In the genomic region with DNA sequence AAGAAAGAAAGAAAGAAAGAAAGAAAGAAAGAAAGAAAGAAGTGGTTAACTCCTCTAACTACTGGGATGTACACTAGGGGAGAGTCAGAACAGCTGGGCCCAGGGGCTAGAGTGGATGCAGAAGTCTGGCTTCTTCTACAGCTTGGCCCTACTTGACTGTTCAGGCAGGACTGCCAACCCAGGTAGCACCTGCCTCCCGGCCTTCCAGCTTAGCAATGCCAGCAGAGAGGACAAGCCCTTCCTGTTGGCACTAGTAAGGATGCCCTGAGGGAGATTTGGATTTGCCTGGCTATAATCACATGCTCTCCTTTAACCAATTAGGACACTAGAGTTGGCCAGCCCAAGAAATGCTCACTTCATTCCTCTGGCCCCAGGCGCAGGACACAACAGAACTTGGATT, we compare ENCODE assay signal across 27 mouse cellular contexts.
A peak's percentile ranks its signal among the peaks of the same experiment; 100 is the strongest.
DNase-seq lines count a peak whose midpoint lies in the region; ATAC-seq and TF ChIP-seq lines count a peak whose summit lies in the region.
"Had no signal": no experiment of that assay in that cellular context is flagged by ENCODE, and none has a peak within 500 bp of the region (broad histone marks: within the 10 kb centered on the region; RNA-seq: fewer than 3 reads in every experiment).

No protein-coding gene starts in this region.

- no peaks in the 10 kb centered on the region for H3K4me1 ChIP-seq in kidney, adult 2 months (ENCODE audit: control insufficient read depth, insufficient read depth, low read length)
- H3K4me1 ChIP-seq in kidney, embryonic 16.5 days (ENCODE audit: insufficient read depth, low read length) = 0 out of 2 replicates have a peak, but pooled peaks cover 8% of the 10 kb centered on the region
- H3K4me1 ChIP-seq: embryonic facial prominence, embryonic 12.5 days had no signal

- H3K9me3 ChIP-seq in kidney, embryonic 16.5 days (ENCODE audit: low read length) = 0 out of 2 replicates have a peak, but pooled peaks cover 2% of the 10 kb centered on the region
- H3K9me3 ChIP-seq: embryonic facial prominence, embryonic 12.5 days; embryonic facial prominence, embryonic 15.5 days; forebrain, embryonic 12.5 days; G1E; heart, embryonic 15.5 days had no signal

- DNase-seq in cerebellum, postnatal 10 days = peak; percentile 22 to 29
- DNase-seq in cerebellum, adult 11-12 months = no peak
- DNase-seq in kidney, adult 2 months = peak; percentile 12
- peak; percentile 33 for DNase-seq in 3T3-L1 (ENCODE audit: low read depth, low spot score)
- DNase-seq in gonadal fat pad, adult 2 months (ENCODE audit: low read depth) = peak; percentile 31
- DNase-seq in adrenal gland, adult 2 months = no peak
- DNase-seq: adrenal gland, adult 8-10 months; adrenal gland, postnatal 25 days; B cell, adult 2 months; cerebellum, adult 18-20 months; cerebellum, adult 9-10 months; gastrocnemius, postnatal 10 days; gastrocnemius, postnatal 36 days; heart, postnatal 10 days; heart, postnatal 36 days had no signal

- no peak overlapping the region for H3K4me3 ChIP-seq in kidney, adult 2 months (ENCODE audit: insufficient read depth, low read depth, low read length)
- no peak overlapping the region for H3K4me3 ChIP-seq in kidney, embryonic 16.5 days (ENCODE audit: low read length)
- H3K4me3 ChIP-seq: embryonic facial prominence, embryonic 12.5 days; embryonic facial prominence, embryonic 15.5 days; forebrain, embryonic 12.5 days; heart, embryonic 12.5 days; heart, embryonic 15.5 days had no signal

- no peak overlapping the region for H3K9ac ChIP-seq in kidney, embryonic 16.5 days (replicated peaks; ENCODE audit: low read length)
- H3K9ac ChIP-seq: embryonic facial prominence, embryonic 12.5 days; embryonic facial prominence, embryonic 15.5 days; forebrain, embryonic 12.5 days; heart, embryonic 12.5 days; heart, embryonic 15.5 days; hindbrain, embryonic 14.5 days had no signal

- TF ChIP-seq CTCF in kidney, adult 2 months (conservative IDR thresholded peaks at IDR 0.05; ENCODE audit: insufficient read depth, insufficient read length, low read depth, low read length) = no peak

- no peaks in the 10 kb centered on the region for H3K27me3 ChIP-seq in kidney, adult 2 months (replicated peaks; ENCODE audit: control insufficient read depth, insufficient read depth, low read length)
- H3K27me3 ChIP-seq in kidney, embryonic 16.5 days (ENCODE audit: insufficient read depth, low read length) = peaks cover 11% of the 10 kb centered on the region; the same call in 1 of the 2 replicates
- H3K27me3 ChIP-seq: CH12.LX; embryonic facial prominence, embryonic 15.5 days had no signal

- no peak for TF ChIP-seq POLR2A in kidney, adult 2 months (IDR thresholded peaks at IDR 0.05; ENCODE audit: low read depth, low read length)

- ATAC-seq in kidney, embryonic 16.5 days (ENCODE audit: low FRiP score, low TSS enrichment) = no peak
- ATAC-seq: forebrain, embryonic 16.5 days; hindbrain, postnatal 0 days; inflammation-experienced regulatory T-cells, adult 6 months had no signal

- no peak overlapping the region for H3K4me2 ChIP-seq in kidney, embryonic 16.5 days (replicated peaks; ENCODE audit: low read depth, low read length)
- H3K4me2 ChIP-seq: embryonic facial prominence, embryonic 12.5 days; embryonic facial prominence, embryonic 15.5 days; forebrain, embryonic 12.5 days; heart, embryonic 12.5 days; heart, embryonic 15.5 days; hindbrain, embryonic 14.5 days had no signal

- H3K27ac ChIP-seq in kidney, adult 2 months (ENCODE audit: insufficient read depth, low read depth, low read length) = no peak overlapping the region
- no peak overlapping the region for H3K27ac ChIP-seq in kidney, embryonic 16.5 days (ENCODE audit: low read length)
- H3K27ac ChIP-seq: embryonic facial prominence, embryonic 12.5 days; embryonic facial prominence, embryonic 15.5 days; forebrain, embryonic 12.5 days; heart, embryonic 15.5 days; hindbrain, embryonic 14.5 days; hindbrain, postnatal 0 days had no signal

- H3K36me3 ChIP-seq in kidney, adult 2 months (ENCODE audit: control insufficient read depth, insufficient read depth, low read length) = no peaks in the 10 kb centered on the region
- H3K36me3 ChIP-seq in kidney, embryonic 16.5 days (ENCODE audit: insufficient read depth, low read length) = no peaks in the 10 kb centered on the region
- H3K36me3 ChIP-seq: embryonic facial prominence, embryonic 12.5 days; embryonic facial prominence, embryonic 15.5 days; forebrain, embryonic 12.5 days; G1E; heart, embryonic 12.5 days; heart, embryonic 15.5 days had no signal

- 68% methylated on average over 2 of the region's 2 CpGs for WGBS in kidney, adult 2 months
- WGBS in kidney, embryonic 16.5 days = 68% methylated on average over 2 of the region's 2 CpGs

Comparison
In these comparisons a context has a peak if more than half of its experiments do, and no peak if none do; other contexts are left out.
1. DNase-seq: peak in cerebellum, postnatal 10 days (2 of 2), kidney, adult 2 months (single experiment), 3T3-L1 (single experiment) and gonadal fat pad, adult 2 months (single experiment); none in cerebellum, adult 11-12 months (single experiment) and adrenal gland, adult 2 months (single experiment).